ENCODE assay signal across 8 mouse cellular contexts in the genomic region with DNA sequence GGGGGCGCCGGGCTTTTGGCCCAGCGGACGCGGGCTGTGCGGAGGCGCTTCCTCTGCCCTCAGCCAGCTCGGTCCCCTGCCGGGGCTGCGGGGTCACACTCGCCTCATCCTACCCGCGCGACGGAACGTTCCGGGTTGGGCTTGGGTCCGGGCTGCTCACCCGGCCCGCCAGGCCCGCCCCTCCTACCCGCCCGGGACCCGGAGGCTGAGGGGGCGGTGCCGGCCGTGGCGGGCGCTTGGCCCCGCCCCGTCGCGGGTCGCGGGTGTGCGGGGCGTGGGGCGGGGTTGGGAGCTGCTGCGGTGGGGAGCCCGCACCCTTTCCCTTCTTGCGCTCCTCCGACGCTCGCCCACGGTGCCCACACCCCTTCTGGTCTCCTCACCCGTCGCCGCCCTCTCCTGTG. TPM values are rescaled to one million over a fixed set of nuclear protein-coding genes. Genes with fewer than 3 reads are reported as not detected.
DNase-seq lines count a peak whose midpoint lies in the region; ATAC-seq lines count a peak whose summit lies in the region.

No protein-coding gene starts in this region.

- peak; percentile 72 for DNase-seq in embryo, embryonic 11 days
- DNase-seq in embryo, embryonic 9.5 days (ENCODE audit: extremely low spot score), result no peak
- peak; percentile 38 for DNase-seq in urinary bladder, postnatal 14 days (ENCODE audit: low spot score)
- DNase-seq in urinary bladder, postnatal 36 days (ENCODE audit: low spot score in 2 of 2), result no peak
- peak; percentile 68 for DNase-seq in retina, embryonic 14.5 days (ENCODE audit: low spot score)
- DNase-seq in thymus, postnatal 4 days, result no peak

- H3K36me3 ChIP-seq in hindbrain, embryonic 13.5 days, result no peaks in the 10 kb centered on the region
- H3K36me3 ChIP-seq in liver, embryonic 16.5 days (ENCODE audit: control insufficient read depth, insufficient read depth), result no peaks in the 10 kb centered on the region

- H3K4me3 ChIP-seq in hindbrain, embryonic 13.5 days, result peak overlapping the region; percentile 84
- peak overlapping the region; percentile 91 for H3K4me3 ChIP-seq in liver, embryonic 16.5 days (ENCODE audit: low read depth, low read length)

- peak overlapping the region; percentile 95 for H3K9ac ChIP-seq in hindbrain, embryonic 13.5 days
- H3K9ac ChIP-seq in liver, embryonic 16.5 days (ENCODE audit: low read depth, low read length), result peak overlapping the region; percentile 79

- peak; percentile 86 for ATAC-seq in hindbrain, embryonic 13.5 days (ENCODE audit: low FRiP score)
- peak; percentile 53 for ATAC-seq in liver, embryonic 16.5 days (ENCODE audit: low read depth)

- H3K9me3 ChIP-seq in hindbrain, embryonic 13.5 days, result no peaks in the 10 kb centered on the region
- H3K9me3 ChIP-seq in liver, embryonic 16.5 days (replicated peaks; ENCODE audit: control insufficient read depth, low read length), result no peaks in the 10 kb centered on the region

- peaks cover 13% of the 10 kb centered on the region for H3K4me1 ChIP-seq in hindbrain, embryonic 13.5 days (replicated peaks)
- H3K4me1 ChIP-seq in liver, embryonic 16.5 days (ENCODE audit: control insufficient read depth, low read depth, low read length), result peaks cover 13% of the 10 kb centered on the region

- peak overlapping the region; percentile 94 for H3K27ac ChIP-seq in hindbrain, embryonic 13.5 days
- H3K27ac ChIP-seq in liver, embryonic 16.5 days (ENCODE audit: low read length), result peak overlapping the region; percentile 48; the same call in 1 of the 2 replicates

- H3K27me3 ChIP-seq in hindbrain, embryonic 13.5 days, result no peaks in the 10 kb centered on the region
- H3K27me3 ChIP-seq in liver, embryonic 16.5 days (ENCODE audit: control insufficient read depth, insufficient read depth, low read depth, low read length), result peaks cover 10% of the 10 kb centered on the region

- H3K4me2 ChIP-seq in hindbrain, embryonic 13.5 days, result peak overlapping the region; percentile 81
- peak overlapping the region; percentile 98 for H3K4me2 ChIP-seq in liver, embryonic 16.5 days (ENCODE audit: low read depth, low read length)

- under 1% methylated on average over 40 of the region's 48 CpGs for WGBS in hindbrain, embryonic 13.5 days
- under 1% methylated on average over 46 of the region's 48 CpGs for WGBS in liver, embryonic 16.5 days (ENCODE audit: insufficient replicate concordance)

RNA-seq across cellular contexts. Expression of a gene that starts 0.6 kb away (rescaled TPM):
- 2.1 and 2.8 TPM in 2 replicates for polyA plus RNA-seq in hindbrain, embryonic 13.5 days (2015; fragmentation: Nextera tagmentation; extraction: Ambion mirVana)
- polyA plus RNA-seq in liver, embryonic 16.5 days (2015; fragmentation: Nextera tagmentation; extraction: Ambion mirVana), result 0.71 and 0.76 TPM in 2 replicates

RNA-seq across cellular contexts. Expression of a gene that starts 1.3 kb away (rescaled TPM):
- polyA plus RNA-seq in hindbrain, embryonic 13.5 days (2015; fragmentation: Nextera tagmentation; extraction: Ambion mirVana), result 36.1 and 37.9 TPM in 2 replicates
- polyA plus RNA-seq in liver, embryonic 16.5 days (2015; fragmentation: Nextera tagmentation; extraction: Ambion mirVana), result 7.6 and 7.8 TPM in 2 replicates

Comparison
In these comparisons a context has a peak if more than half of its experiments do, and no peak if none do; other contexts are left out.
1. DNase-seq: peak in embryo, embryonic 11 days (single experiment), urinary bladder, postnatal 14 days (single experiment) and retina, embryonic 14.5 days (single experiment); none in embryo, embryonic 9.5 days (single experiment), urinary bladder, postnatal 36 days (0 of 2) and thymus, postnatal 4 days (single experiment).